Mouse (Mus musculus) thymus, adult 2 months (tissue): ENCODE data around the gene Fgfr2. TPM values are rescaled to one million over a fixed set of nuclear protein-coding genes. Genes with fewer than 3 reads are reported as not detected.
"Not testable (repeated sequence)": the region's sequence is repeated elsewhere in the genome, so short reads cannot be mapped to it uniquely, and the experiment has no call there.

ENCODE experiments used
- DNase-seq: peaks from one replicate; pipeline ENCODE4 v3.0.0; 2021
- H3K27ac ChIP-seq: fragments of 200-500 bp; 2 replicates; pipeline ENCODE4 v1.5.1; 2012; ENCODE audit warnings: low read length, control low read depth; ENCODE audit not compliant: control insufficient read depth, insufficient read depth
- H3K27me3 ChIP-seq: fragments of 200-500 bp; 2 replicates; pipeline ENCODE4 v1.6.1; 2012; ENCODE audit warnings: mild to moderate bottlenecking, low read length, moderate library complexity, mixed read lengths; ENCODE audit not compliant: control insufficient read depth, insufficient read depth
- H3K36me3 ChIP-seq: fragments of 200-500 bp; 2 replicates; pipeline ENCODE4 v1.6.1; 2012; ENCODE audit warnings: mild to moderate bottlenecking, low read length, moderate library complexity; ENCODE audit not compliant: control insufficient read depth, insufficient read depth
- H3K4me1 ChIP-seq: fragments of 200-500 bp; replicated peaks from 2 replicates; pipeline ENCODE4 v1.6.1; 2012; ENCODE audit warnings: low read length; ENCODE audit not compliant: control insufficient read depth, insufficient read depth
- H3K4me3 ChIP-seq: fragments of 200-500 bp; 2 replicates; pipeline ENCODE4 v1.5.1; 2012; ENCODE audit warnings: mild to moderate bottlenecking, low read length, control low read depth, moderate library complexity; ENCODE audit not compliant: control insufficient read depth, insufficient read depth
- CTCF ChIP-seq: fragments of 200-500 bp; IDR thresholded peaks from 2 replicates; pipeline ENCODE4 v1.5.1; 2012; ENCODE audit warnings: mild to moderate bottlenecking, control low read depth, low read length, moderate library complexity, borderline replicate concordance; ENCODE audit not compliant: control insufficient read depth, poor library complexity, insufficient read depth; ENCODE audit errors: extremely low read depth
- POLR2A ChIP-seq: fragments of 200-500 bp; IDR thresholded peaks from 2 replicates; pipeline ENCODE4 v1.6.1; 2012; ENCODE audit warnings: mild to moderate bottlenecking, low read length, control low read depth, moderate library complexity; ENCODE audit not compliant: control insufficient read depth, poor library complexity, insufficient read depth; ENCODE audit errors: extremely low read depth
- WGBS: fragments of 180-500 bp; shearing (Covaris S2); methylation state at CpG from one replicate; pipeline ENCODE4 v1.1.7; 2018; 5-methylcytosine and 5-hydroxymethylcytosine counted together
- polyA plus RNA-seq: library from polyadenylated mRNA; depleted of rRNA; stranded (reverse); fragments of >200 nt; gene quantifications from 2 replicates; pipeline ENCODE4 v1.2.3, GENCODE M21; 2012

Gene Fgfr2
- polyA plus RNA-seq, 1 experiment = 12.1 TPM

- Histone ChIP-seq H3K36me3 (no peaks in the 10 kb centered on the region), H3K27ac (no peak overlapping the region), H3K4me3 (no peak overlapping the region), H3K27me3 (no peaks in the 10 kb centered on the region), H3K4me1 (no peaks in the 10 kb centered on the region)
- WGBS = 87% methylated on average over 5 of the region's 5 CpGs
- TF ChIP-seq POLR2A = no peak
- no peak for TF ChIP-seq CTCF
- no peak for DNase-seq
These were observed 675.6 kb downstream of the Fgfr2 start for GRCm38 (mm10) chr7:132447558-132447957.

- DNase-seq = no peak
- Histone ChIP-seq H3K4me1 (no peaks in the 10 kb centered on the region), H3K27ac (no peak overlapping the region), H3K4me3 (no peak overlapping the region), H3K36me3 (no peaks in the 10 kb centered on the region), H3K27me3 (no peaks in the 10 kb centered on the region)
- TF ChIP-seq CTCF (no peak), POLR2A (no peak)
- 89% methylated on average over 5 of the region's 5 CpGs for WGBS
These were observed 676.3 kb downstream of the Fgfr2 start for GRCm38 (mm10) chr7:132446841-132447240.

- no peak overlapping the region for H3K4me3 ChIP-seq
- no peak overlapping the region for H3K27ac ChIP-seq
- no peak for TF ChIP-seq POLR2A
- TF ChIP-seq CTCF = no peak
- DNase-seq = no peak
- H3K27me3 ChIP-seq = no peaks in the 10 kb centered on the region
- WGBS = 95% methylated on average over 2 of the region's 2 CpGs
- H3K36me3 ChIP-seq = no peaks in the 10 kb centered on the region
- H3K4me1 ChIP-seq = no peaks in the 10 kb centered on the region
These were observed 678.9 kb downstream of the Fgfr2 start for GRCm38 (mm10) chr7:132444221-132444620.

GRCm38 (mm10) chr7:132443769-132444168, 679.4 kb downstream of the Fgfr2 start:
- Histone ChIP-seq H3K27ac (no peak overlapping the region), H3K4me3 (no peak overlapping the region), H3K27me3 (no peaks in the 10 kb centered on the region), H3K4me1 (no peaks in the 10 kb centered on the region), H3K36me3 (no peaks in the 10 kb centered on the region)
- TF ChIP-seq POLR2A (no peak), CTCF (no peak)
- 92% methylated on average over 2 of the region's 2 CpGs for WGBS
- no peak for DNase-seq

- Histone ChIP-seq H3K36me3 (no peaks in the 10 kb centered on the region), H3K4me1 (no peaks in the 10 kb centered on the region), H3K4me3 (no peak overlapping the region), H3K27me3 (no peaks in the 10 kb centered on the region), H3K27ac (no peak overlapping the region)
- no peak for DNase-seq
- no peak for TF ChIP-seq POLR2A
- no peak for TF ChIP-seq CTCF
- WGBS = 97% methylated on average over 3 of the region's 3 CpGs
These were observed 680.0 kb downstream of the Fgfr2 start for GRCm38 (mm10) chr7:132443134-132443533.

- not testable (repeated sequence) for H3K27ac ChIP-seq, H3K36me3 ChIP-seq, H3K27me3 ChIP-seq, H3K4me1 ChIP-seq, H3K4me3 ChIP-seq, DNase-seq
- 82% methylated on average over 3 of the region's 3 CpGs for WGBS
These were observed 680.9 kb downstream of the Fgfr2 start for GRCm38 (mm10) chr7:132442133-132442763.

- DNase-seq = no peak
- WGBS = 97% methylated on average over 6 of the region's 6 CpGs
- no peaks in the 10 kb centered on the region for H3K27me3 ChIP-seq
- H3K27ac ChIP-seq = no peak overlapping the region
- H3K4me1 ChIP-seq = no peaks in the 10 kb centered on the region
- TF ChIP-seq CTCF (no peak), POLR2A (no peak)
- no peaks in the 10 kb centered on the region for H3K36me3 ChIP-seq
- H3K4me3 ChIP-seq = no peak overlapping the region
These were observed 683.2 kb downstream of the Fgfr2 start for GRCm38 (mm10) chr7:132439916-132440315.
